Mouse (Mus musculus): ENCODE results near the gene Ly86. TPM values are rescaled to one million over a fixed set of nuclear protein-coding genes. Genes with fewer than 3 reads are reported as not detected.

The Ly86 gene
- polyA plus RNA-seq, 2 experiments, result 7.0 to 14.1 TPM

DNA sequence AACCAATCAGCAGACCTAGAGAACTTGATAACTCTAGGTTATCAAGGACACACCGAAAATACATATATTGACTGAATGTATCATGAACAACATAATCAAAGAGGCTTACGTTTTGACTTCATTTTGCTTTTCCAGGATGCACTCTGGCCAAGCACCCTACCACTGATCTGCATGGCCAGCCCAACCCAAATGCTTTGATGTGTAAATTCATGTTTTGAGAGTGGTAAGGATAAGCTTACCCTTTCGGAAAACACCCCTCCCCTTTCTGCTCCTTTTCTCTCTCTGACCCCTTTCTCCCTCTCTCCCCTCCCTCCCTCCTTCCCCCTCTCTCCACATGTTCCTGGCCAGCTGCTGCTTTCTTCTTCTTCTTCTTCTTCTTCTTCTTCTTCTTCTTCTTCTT lies 88.1 kb downstream of the Ly86 start:
- Histone ChIP-seq H3K4me1 (replicated peaks; ENCODE audit: control insufficient read depth in 2 of 2, insufficient read depth in 2 of 2, low read length in 1 of 2) (peaks cover 0 to 16% of the 10 kb centered on the region in 2 experiments; a peak in 2 of 4 replicates), H3K36me3 (replicated peaks; ENCODE audit: control insufficient read depth, insufficient read depth, low read depth) (no peaks in the 10 kb centered on the region), H3K9ac (replicated peaks) (no peak overlapping the region), H3K9me3 (ENCODE audit: control insufficient read depth, low read length) (no peaks in the 10 kb centered on the region), H3K4me3 (ENCODE audit: insufficient read depth in 1 of 2, low read depth in 2 of 2, low read length in 2 of 2) (no peak overlapping the region), H3K4me2 (ENCODE audit: low read depth) (no peak overlapping the region), H3K27ac (no peak overlapping the region), H3K27me3 (ENCODE audit: control insufficient read depth, insufficient read depth, low read length) (no peaks in the 10 kb centered on the region)
- WGBS (ENCODE audit: insufficient replicate concordance), result 14% methylated on average over 3 of the region's 3 CpGs
- DNase-seq (ENCODE audit: low read depth in 3 of 3, low spot score in 3 of 3) (no peak), ATAC-seq (ENCODE audit: insufficient read depth) (no peak)
- TF ChIP-seq CTCF (IDR thresholded peaks at IDR 0.05; ENCODE audit: low read depth), result no peak
- no peak for TF ChIP-seq EP300 (IDR thresholded peaks at IDR 0.05; ENCODE audit: low read depth)

DNA sequence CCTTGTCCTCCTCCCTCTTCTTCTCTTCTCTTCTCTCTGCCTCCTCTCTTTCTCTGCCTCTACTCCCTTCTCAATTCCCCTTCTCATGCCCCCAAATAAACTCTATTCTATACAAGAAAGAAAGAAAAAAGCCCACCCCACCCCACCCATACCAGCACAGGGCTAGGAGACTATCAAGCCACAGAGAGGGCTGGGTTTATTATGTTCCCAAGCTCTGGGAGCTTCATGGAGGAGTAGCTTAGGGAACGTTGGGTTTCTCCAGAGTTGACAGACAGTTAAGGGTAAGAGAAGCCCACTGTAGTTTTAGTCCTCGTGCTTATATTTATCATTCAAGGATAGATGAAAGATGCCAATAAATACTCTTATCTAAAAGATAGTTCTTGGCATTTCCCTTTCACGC lies 88.7 kb downstream of the Ly86 start:
- no peak overlapping the region for H3K27ac ChIP-seq
- TF ChIP-seq EP300 (IDR thresholded peaks at IDR 0.05; ENCODE audit: low read depth) (no peak), CTCF (IDR thresholded peaks at IDR 0.05; ENCODE audit: low read depth) (no peak)
- ATAC-seq (ENCODE audit: insufficient read depth), result no peak
- H3K9ac ChIP-seq (replicated peaks), result no peak overlapping the region
- 14% methylated on average over 3 of the region's 3 CpGs for WGBS (ENCODE audit: insufficient replicate concordance)
- H3K9me3 ChIP-seq (ENCODE audit: control insufficient read depth, low read length), result no peaks in the 10 kb centered on the region
- DNase-seq (ENCODE audit: low read depth in 3 of 3, low spot score in 3 of 3), result no peak
- H3K4me1 ChIP-seq (replicated peaks; ENCODE audit: control insufficient read depth in 2 of 2, insufficient read depth in 2 of 2, low read length in 1 of 2), result peaks cover 0 to 16% of the 10 kb centered on the region in 2 experiments; a peak in 2 of 4 replicates
- no peak overlapping the region for H3K4me3 ChIP-seq (ENCODE audit: insufficient read depth in 1 of 2, low read depth in 2 of 2, low read length in 2 of 2)
- peak overlapping the region; percentile 63; the same call in 1 of the 2 replicates for H3K4me2 ChIP-seq (ENCODE audit: low read depth)
- H3K27me3 ChIP-seq (ENCODE audit: control insufficient read depth, insufficient read depth, low read length), result no peaks in the 10 kb centered on the region
- H3K36me3 ChIP-seq (replicated peaks; ENCODE audit: control insufficient read depth, insufficient read depth, low read depth), result no peaks in the 10 kb centered on the region

DNA sequence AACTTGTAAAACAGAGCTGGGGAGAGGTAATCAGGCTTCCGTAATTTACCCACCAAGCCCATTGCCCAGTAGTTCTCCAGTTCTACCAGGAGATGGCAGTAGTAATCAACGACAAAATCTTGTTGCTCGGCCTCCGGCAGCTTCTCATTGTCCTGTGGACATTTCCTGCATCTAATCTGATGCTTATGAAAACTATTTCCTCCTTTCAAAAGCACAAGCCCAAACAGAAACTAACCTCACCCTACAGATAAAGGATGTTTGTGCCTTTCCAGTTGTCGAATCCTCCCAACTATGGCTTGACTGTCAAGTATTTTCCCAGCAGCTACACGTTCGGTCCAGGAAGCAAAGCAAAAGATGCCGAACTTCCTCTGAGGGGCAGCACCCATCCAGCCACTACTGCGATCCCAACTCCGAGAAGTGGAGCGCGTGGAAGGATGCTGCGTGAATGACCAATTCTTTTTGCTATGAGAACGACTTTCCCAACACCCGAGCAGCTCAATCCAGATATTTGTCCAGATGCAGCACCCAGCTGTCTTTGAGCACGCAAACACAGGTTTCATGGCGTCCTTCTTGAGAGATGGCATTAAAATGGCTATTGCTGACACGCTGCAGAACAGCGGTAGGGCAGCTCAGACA lies 89.2 kb downstream of the Ly86 start:
- no peak for ATAC-seq (ENCODE audit: insufficient read depth)
- Histone ChIP-seq H3K9me3 (ENCODE audit: control insufficient read depth, low read length) (no peaks in the 10 kb centered on the region), H3K27ac (no peak overlapping the region), H3K9ac (replicated peaks) (peak overlapping the region; percentile 13; the same call in 1 of the 2 replicates), H3K4me3 (ENCODE audit: insufficient read depth in 1 of 2, low read depth in 2 of 2, low read length in 2 of 2) (peak overlapping the region; percentile 43 to 60), H3K27me3 (ENCODE audit: control insufficient read depth, insufficient read depth, low read length) (no peaks in the 10 kb centered on the region), H3K4me1 (replicated peaks; ENCODE audit: control insufficient read depth in 2 of 2, insufficient read depth in 2 of 2, low read length in 1 of 2) (peaks cover 0 to 16% of the 10 kb centered on the region in 2 experiments; a peak in 2 of 4 replicates), H3K36me3 (replicated peaks; ENCODE audit: control insufficient read depth, insufficient read depth, low read depth) (no peaks in the 10 kb centered on the region), H3K4me2 (ENCODE audit: low read depth) (peak overlapping the region; percentile 63)
- peak; percentile 26 to 49 (median 42) for DNase-seq (ENCODE audit: low read depth in 3 of 3, low spot score in 3 of 3)
- TF ChIP-seq CTCF (IDR thresholded peaks at IDR 0.05; ENCODE audit: low read depth) (peak; percentile 65), EP300 (IDR thresholded peaks at IDR 0.05; ENCODE audit: low read depth) (no peak)
- WGBS (ENCODE audit: insufficient replicate concordance), result 1% methylated on average over 19 of the region's 19 CpGs

DNA sequence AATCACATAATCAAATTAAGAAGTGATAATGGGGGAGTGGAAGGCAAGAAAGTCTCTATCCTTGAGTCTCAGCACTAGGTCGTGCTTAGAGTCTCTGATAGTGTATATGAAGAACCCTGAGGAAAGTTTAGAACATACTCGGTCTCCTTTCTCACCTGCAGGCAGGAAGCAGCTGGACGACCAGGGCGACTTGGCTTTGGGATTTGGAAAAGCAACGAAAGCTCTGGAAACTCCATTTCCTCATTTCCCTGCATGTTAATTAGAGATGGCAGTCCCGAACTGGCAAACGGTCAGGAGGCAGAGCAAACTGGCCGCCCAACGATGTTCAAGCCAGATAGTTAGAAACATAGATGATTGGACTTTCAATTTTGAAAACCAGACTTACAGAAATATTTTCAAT lies 89.8 kb downstream of the Ly86 start:
- DNase-seq (ENCODE audit: low read depth in 3 of 3, low spot score in 3 of 3) (no peak), ATAC-seq (ENCODE audit: insufficient read depth) (no peak)
- 11% methylated on average over 9 of the region's 9 CpGs for WGBS (ENCODE audit: insufficient replicate concordance)
- Histone ChIP-seq H3K27me3 (ENCODE audit: control insufficient read depth, insufficient read depth, low read length) (no peaks in the 10 kb centered on the region), H3K9ac (replicated peaks) (no peak overlapping the region), H3K4me1 (replicated peaks; ENCODE audit: control insufficient read depth in 2 of 2, insufficient read depth in 2 of 2, low read length in 1 of 2) (peaks cover 0 to 16% of the 10 kb centered on the region in 2 experiments; a peak in 2 of 4 replicates), H3K4me2 (ENCODE audit: low read depth) (peak overlapping the region; percentile 63), H3K36me3 (replicated peaks; ENCODE audit: control insufficient read depth, insufficient read depth, low read depth) (no peaks in the 10 kb centered on the region), H3K4me3 (ENCODE audit: insufficient read depth in 1 of 2, low read depth in 2 of 2, low read length in 2 of 2) (peak overlapping the region; percentile 43 to 60; a peak in 3 of 4 replicates), H3K27ac (no peak overlapping the region), H3K9me3 (ENCODE audit: control insufficient read depth, low read length) (no peaks in the 10 kb centered on the region)
- TF ChIP-seq CTCF (IDR thresholded peaks at IDR 0.05; ENCODE audit: low read depth) (no peak), EP300 (IDR thresholded peaks at IDR 0.05; ENCODE audit: low read depth) (no peak)

DNA sequence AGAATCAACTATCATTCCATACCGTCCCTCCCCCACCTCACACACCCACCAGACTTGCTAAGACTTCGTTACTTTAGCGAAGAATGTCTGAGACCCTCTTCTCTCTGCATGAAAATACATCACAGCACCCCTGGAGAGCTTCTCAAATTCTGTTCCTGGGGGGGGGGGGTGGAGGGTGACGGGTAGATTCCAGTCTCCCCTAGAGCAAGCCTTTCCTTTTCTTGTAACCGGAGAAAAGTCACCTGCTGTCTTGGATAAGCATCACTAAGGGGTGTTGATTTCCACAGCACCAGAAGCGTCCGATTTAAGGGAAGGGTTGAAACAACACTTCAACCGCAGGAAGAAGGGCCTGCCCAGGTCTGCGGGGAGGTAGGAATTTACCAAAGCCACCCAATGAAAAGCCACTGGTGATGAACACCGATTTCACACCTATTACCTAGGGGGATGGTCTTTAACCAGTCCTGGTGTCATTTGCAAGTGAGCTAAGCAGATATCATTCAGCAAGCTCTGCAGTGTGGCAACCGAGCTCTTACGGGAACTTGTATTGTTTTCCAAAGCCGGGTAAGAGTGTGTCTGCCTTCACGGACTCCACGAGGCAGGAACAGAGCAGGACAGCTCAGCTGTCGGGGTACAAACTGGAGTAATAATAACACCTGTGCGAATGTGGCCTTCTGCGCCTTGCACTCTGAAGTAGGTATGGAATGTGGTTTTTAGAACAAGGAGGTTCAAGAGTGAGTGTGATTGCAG lies 91.4 kb downstream of the Ly86 start:
- Histone ChIP-seq H3K27me3 (ENCODE audit: control insufficient read depth, insufficient read depth, low read length) (no peaks in the 10 kb centered on the region), H3K36me3 (replicated peaks; ENCODE audit: control insufficient read depth, insufficient read depth, low read depth) (no peaks in the 10 kb centered on the region), H3K4me2 (ENCODE audit: low read depth) (no peak overlapping the region), H3K9me3 (ENCODE audit: control insufficient read depth, low read length) (no peaks in the 10 kb centered on the region), H3K27ac (no peak overlapping the region), H3K4me3 (ENCODE audit: insufficient read depth in 1 of 2, low read depth in 2 of 2, low read length in 2 of 2) (no peak overlapping the region), H3K4me1 (replicated peaks; ENCODE audit: control insufficient read depth in 2 of 2, insufficient read depth in 2 of 2, low read length in 1 of 2) (peaks cover 0 to 22% of the 10 kb centered on the region in 2 experiments; a peak in 2 of 4 replicates), H3K9ac (replicated peaks) (no peak overlapping the region)
- 41% methylated on average over 18 of the region's 18 CpGs for WGBS (ENCODE audit: insufficient replicate concordance)
- ATAC-seq (ENCODE audit: insufficient read depth) (no peak), DNase-seq (ENCODE audit: low read depth in 3 of 3, low spot score in 3 of 3) (no peak)
- no peak for TF ChIP-seq EP300 (IDR thresholded peaks at IDR 0.05; ENCODE audit: low read depth)
- no peak for TF ChIP-seq CTCF (IDR thresholded peaks at IDR 0.05; ENCODE audit: low read depth)
